Mouse (Mus musculus) midbrain, embryonic 16.5 days (tissue): Measurements from ENCODE around the gene Dnah14. TPM values are rescaled to one million over a fixed set of nuclear protein-coding genes. Genes with fewer than 3 reads are reported as not detected.

Experiments used
- ATAC-seq: fragments of 200-750 bp; cut with Nextera tagmentation; 2 replicates; pipeline ENCODE4 v1.8.0; 2017; ENCODE audit warnings: moderate TSS enrichment
- H3K27ac ChIP-seq: fragments of 300-500 bp; sonication (generic); 2 replicates; pipeline ENCODE4 v1.5.1; 2014; ENCODE audit warnings: mild to moderate bottlenecking, low read length, mixed read lengths
- H3K27me3 ChIP-seq: fragments of 300-500 bp; sonication (generic); 2 replicates; pipeline ENCODE4 v1.6.1; 2014; ENCODE audit warnings: low read depth, low read length, mixed read lengths; ENCODE audit not compliant: control insufficient read depth, insufficient read depth
- H3K36me3 ChIP-seq: fragments of 300-500 bp; sonication (generic); 2 replicates; pipeline ENCODE4 v1.6.1; 2014; ENCODE audit warnings: mild to moderate bottlenecking, low read length, moderate library complexity, mixed read lengths; ENCODE audit not compliant: control insufficient read depth, insufficient read depth
- H3K4me1 ChIP-seq: fragments of 300-500 bp; sonication (generic); 2 replicates; pipeline ENCODE4 v1.6.1; 2014; ENCODE audit warnings: mild to moderate bottlenecking, low read length, mixed read lengths; ENCODE audit not compliant: control insufficient read depth, insufficient read depth
- H3K4me2 ChIP-seq: fragments of 300-500 bp; sonication (generic); 2 replicates; pipeline ENCODE4 v1.6.1; 2014; ENCODE audit warnings: mild to moderate bottlenecking, low read length, mixed read lengths
- H3K4me3 ChIP-seq: fragments of 300-500 bp; sonication (generic); 2 replicates; pipeline ENCODE4 v1.5.1; 2014; ENCODE audit warnings: low read depth, mild to moderate bottlenecking, low read length, moderate library complexity, mixed read lengths
- H3K9ac ChIP-seq: fragments of 300-500 bp; sonication (generic); 2 replicates; pipeline ENCODE4 v1.6.1; 2014; ENCODE audit warnings: low read depth, low read length, mixed read lengths
- H3K9me3 ChIP-seq: fragments of 300-500 bp; sonication (generic); replicated peaks from 2 replicates; pipeline ENCODE4 v1.6.1; 2014; ENCODE audit warnings: mild to moderate bottlenecking, low read length, mixed read lengths; ENCODE audit not compliant: control insufficient read depth, poor library complexity, severe bottlenecking
- WGBS: fragments of 180-500 bp; shearing (Covaris S2); extraction: QIAGEN DNeasy Blood & Tissue Kit; methylation state at CpG from one replicate; pipeline ENCODE4 v1.1.7; 2014; 5-methylcytosine and 5-hydroxymethylcytosine counted together
- polyA plus RNA-seq: library from polyadenylated mRNA; unstranded; fragments of >200 nt; fragmentation: Nextera tagmentation; extraction: Ambion mirVana; gene quantifications from 2 replicates; pipeline ENCODE4 v1.2.1, GENCODE M21; 2015

Gene Dnah14
- polyA plus RNA-seq, 1 experiment from 2014 or later: 0.36 TPM

DNA sequence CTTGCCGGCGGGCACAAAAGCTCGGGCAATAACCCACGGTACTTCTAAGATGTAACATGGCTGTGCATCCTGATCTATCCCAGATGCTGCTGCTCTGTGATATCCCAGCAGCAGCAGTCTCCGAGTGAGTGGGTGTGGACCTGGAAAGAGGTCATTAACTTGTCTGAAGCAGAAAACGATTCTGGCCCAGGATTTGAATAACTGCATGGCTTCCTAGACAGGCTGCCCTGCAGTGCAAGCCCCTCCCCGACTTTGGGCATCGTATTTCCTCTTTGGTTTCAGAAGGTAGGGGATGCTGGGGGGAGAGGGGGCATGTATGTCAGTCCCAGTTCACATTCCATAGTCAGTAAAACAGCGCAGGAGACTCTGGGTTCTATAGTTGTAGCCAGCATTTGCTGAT lies 6.9 kb upstream of the Dnah14 start:
- Histone ChIP-seq H3K4me2 (no peak overlapping the region), H3K27ac (no peak overlapping the region), H3K36me3 (no peaks in the 10 kb centered on the region), H3K9ac (no peak overlapping the region), H3K27me3 (no peaks in the 10 kb centered on the region), H3K4me1 (no peaks in the 10 kb centered on the region), H3K4me3 (no peak overlapping the region), H3K9me3 (no peaks in the 10 kb centered on the region)
- WGBS: 85% methylated on average over 9 of the region's 9 CpGs
- no peak for ATAC-seq

DNA sequence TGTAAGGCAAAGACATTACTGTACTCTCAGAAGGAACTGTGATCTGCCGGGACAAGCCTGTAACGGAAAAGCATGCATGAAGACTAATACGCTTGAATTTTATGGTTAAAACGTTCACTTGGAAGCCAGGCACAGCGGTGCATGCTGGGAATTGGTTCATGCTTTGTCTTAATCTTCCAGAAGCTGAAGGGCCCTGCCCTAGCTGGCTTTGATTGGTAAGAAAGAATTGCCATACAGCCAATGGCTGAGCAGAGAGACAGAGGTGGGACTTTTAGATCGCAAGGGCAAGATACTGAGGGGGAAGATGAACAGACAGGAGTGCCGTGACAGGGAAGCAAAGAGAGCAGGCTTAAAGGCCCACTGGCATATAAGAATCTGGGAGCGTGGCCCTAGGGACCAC lies 6.8 kb downstream of the Dnah14 start:
- no peak overlapping the region for H3K9ac ChIP-seq
- WGBS: 63% methylated on average over 8 of the region's 8 CpGs
- H3K4me2 ChIP-seq: peak overlapping the region; percentile 35
- ATAC-seq: 0 out of 2 replicates have a peak, but pooled peaks have one; percentile 28
- no peaks in the 10 kb centered on the region for H3K36me3 ChIP-seq
- H3K9me3 ChIP-seq: no peaks in the 10 kb centered on the region
- H3K4me1 ChIP-seq: no peaks in the 10 kb centered on the region
- no peak overlapping the region for H3K27ac ChIP-seq
- no peaks in the 10 kb centered on the region for H3K27me3 ChIP-seq
- H3K4me3 ChIP-seq: no peak overlapping the region

DNA sequence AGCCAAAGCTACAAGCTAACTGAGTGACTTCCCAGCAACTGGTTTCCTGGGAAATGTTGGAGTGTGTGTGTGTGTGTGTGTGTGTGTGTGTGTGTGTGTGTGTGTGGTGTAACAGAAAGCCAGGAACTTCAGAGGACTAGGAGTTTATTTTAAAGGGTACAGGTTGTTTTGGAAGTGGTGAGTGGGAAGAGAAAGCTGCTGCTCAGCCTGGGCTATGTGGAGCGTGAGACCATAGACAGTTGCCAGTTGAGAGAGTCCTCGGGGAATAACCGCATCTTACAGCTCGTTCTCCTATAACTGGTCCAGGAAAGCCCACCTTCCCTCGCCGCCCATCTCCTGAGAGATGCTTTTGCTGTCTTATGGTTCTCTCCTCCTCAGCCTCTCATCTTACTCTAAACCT lies 12.8 kb downstream of the Dnah14 start:
- H3K36me3 ChIP-seq: no peaks in the 10 kb centered on the region
- H3K27me3 ChIP-seq: no peaks in the 10 kb centered on the region
- no peaks in the 10 kb centered on the region for H3K4me1 ChIP-seq
- no peak overlapping the region for H3K4me2 ChIP-seq
- H3K9ac ChIP-seq: no peak overlapping the region
- H3K9me3 ChIP-seq: no peaks in the 10 kb centered on the region
- WGBS: 69% methylated on average over 6 of the region's 6 CpGs
- no peak for ATAC-seq
- no peak overlapping the region for H3K4me3 ChIP-seq
- H3K27ac ChIP-seq: no peak overlapping the region

DNA sequence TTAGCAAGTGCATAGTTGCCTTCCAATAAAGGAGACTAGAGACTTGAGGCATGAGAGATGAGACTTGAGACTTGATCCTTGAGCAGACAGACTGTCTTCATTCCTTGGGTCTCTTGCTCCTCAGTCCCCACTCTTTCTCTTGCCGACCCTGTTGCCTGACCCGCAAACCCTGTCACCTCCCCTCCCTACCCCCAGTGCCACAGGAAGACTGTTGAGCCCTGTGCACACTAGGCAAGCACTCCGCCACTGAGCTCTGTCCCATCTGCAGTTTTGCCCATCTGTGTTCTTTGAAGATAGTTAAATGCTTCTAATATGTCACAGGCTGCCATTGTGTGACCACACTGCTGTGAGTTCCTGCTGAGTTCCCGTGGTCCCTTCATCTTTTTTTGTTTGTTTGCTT lies 23.0 kb downstream of the Dnah14 start:
- no peak overlapping the region for H3K27ac ChIP-seq
- H3K9ac ChIP-seq: no peak overlapping the region
- no peaks in the 10 kb centered on the region for H3K9me3 ChIP-seq
- ATAC-seq: no peak
- no peaks in the 10 kb centered on the region for H3K27me3 ChIP-seq
- 41% methylated on average over 4 of the region's 4 CpGs for WGBS
- H3K4me1 ChIP-seq: no peaks in the 10 kb centered on the region
- no peaks in the 10 kb centered on the region for H3K36me3 ChIP-seq
- no peak overlapping the region for H3K4me2 ChIP-seq
- H3K4me3 ChIP-seq: no peak overlapping the region

DNA sequence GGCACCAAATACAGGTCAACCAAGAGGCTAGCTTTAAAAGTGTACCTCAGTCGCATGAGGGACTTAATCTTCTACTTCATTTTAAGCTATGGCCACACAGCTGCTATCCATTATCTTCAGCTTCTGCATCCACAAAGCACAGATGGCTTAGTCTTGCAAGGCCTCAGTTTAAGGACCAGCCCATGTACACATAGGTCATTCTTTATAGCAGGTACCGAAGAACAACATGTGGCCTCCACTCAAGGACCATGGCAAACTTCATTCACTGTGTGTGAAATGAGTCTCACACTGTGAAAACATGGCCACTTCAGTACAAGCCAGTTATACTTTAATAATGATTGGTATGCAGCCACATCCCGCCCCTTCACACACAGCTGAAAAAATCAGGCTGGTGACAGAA lies 34.8 kb downstream of the Dnah14 start:
- ATAC-seq: no peak
- H3K9ac ChIP-seq: no peak overlapping the region
- H3K9me3 ChIP-seq: no peaks in the 10 kb centered on the region
- WGBS: 72% methylated on average over 3 of the region's 3 CpGs
- H3K27ac ChIP-seq: no peak overlapping the region
- H3K4me3 ChIP-seq: no peak overlapping the region
- no peaks in the 10 kb centered on the region for H3K36me3 ChIP-seq
- no peaks in the 10 kb centered on the region for H3K4me1 ChIP-seq
- H3K4me2 ChIP-seq: no peak overlapping the region
- H3K27me3 ChIP-seq: no peaks in the 10 kb centered on the region

DNA sequence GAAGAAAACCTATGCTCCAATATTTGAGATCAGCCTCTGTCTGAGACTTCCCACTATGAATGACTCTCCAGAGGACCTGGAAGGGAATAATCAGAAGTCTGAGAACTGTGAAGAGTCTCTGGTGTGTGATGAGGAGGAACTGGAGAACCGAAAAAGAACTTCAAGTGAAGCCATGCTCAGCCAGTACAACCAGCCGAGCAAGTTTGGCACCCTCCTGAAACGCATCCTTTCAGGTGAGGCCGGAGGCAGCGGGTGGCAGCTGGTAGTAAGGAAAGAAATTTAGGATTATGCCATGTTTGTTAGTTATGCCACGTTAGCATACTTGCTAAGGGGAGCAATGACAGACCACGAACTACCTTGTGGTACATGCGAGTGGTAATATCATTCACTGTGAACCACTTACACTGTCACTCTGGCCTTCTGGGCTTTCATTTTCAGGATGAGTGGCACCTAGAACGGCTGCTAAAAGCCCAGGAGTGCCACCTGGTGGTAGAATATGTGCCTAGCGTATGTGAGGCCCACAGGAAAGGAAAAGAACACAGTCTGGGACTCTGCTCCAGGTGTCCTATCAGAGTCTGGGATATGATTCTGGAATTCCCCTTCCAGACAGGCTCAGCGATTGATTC lies 39.6 kb downstream of the Dnah14 start:
- no peak overlapping the region for H3K27ac ChIP-seq
- no peaks in the 10 kb centered on the region for H3K4me1 ChIP-seq
- H3K9ac ChIP-seq: no peak overlapping the region
- 49% methylated on average over 11 of the region's 11 CpGs for WGBS
- H3K27me3 ChIP-seq: no peaks in the 10 kb centered on the region
- H3K9me3 ChIP-seq: no peaks in the 10 kb centered on the region
- H3K4me2 ChIP-seq: no peak overlapping the region
- no peak overlapping the region for H3K4me3 ChIP-seq
- no peaks in the 10 kb centered on the region for H3K36me3 ChIP-seq
- 0 out of 2 replicates have a peak, but pooled peaks have one; percentile 58 for ATAC-seq

DNA sequence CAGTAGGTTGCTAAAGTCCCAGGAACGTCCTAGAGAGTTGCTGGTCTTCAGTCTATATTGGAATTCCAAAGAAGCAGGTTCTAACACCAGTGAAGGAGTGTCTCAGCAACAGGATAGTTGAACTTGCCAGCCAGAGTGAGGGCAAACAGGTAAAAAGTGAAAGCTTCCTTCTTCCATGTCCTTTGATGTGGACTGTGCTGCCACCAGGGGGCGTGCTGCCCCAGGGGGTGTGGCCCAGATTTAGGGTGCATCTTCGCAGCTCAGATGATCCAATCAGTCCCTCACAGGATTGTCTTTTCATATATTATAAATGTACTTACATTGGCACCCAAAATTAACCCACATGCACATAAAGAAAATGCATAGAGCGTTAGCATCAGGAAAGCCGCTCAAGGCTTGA lies 41.0 kb downstream of the Dnah14 start:
- no peak for ATAC-seq
- no peak overlapping the region for H3K27ac ChIP-seq
- 48% methylated on average over 5 of the region's 5 CpGs for WGBS
- no peaks in the 10 kb centered on the region for H3K9me3 ChIP-seq
- H3K9ac ChIP-seq: no peak overlapping the region
- no peaks in the 10 kb centered on the region for H3K36me3 ChIP-seq
- no peaks in the 10 kb centered on the region for H3K4me1 ChIP-seq
- no peak overlapping the region for H3K4me2 ChIP-seq
- no peak overlapping the region for H3K4me3 ChIP-seq
- no peaks in the 10 kb centered on the region for H3K27me3 ChIP-seq

DNA sequence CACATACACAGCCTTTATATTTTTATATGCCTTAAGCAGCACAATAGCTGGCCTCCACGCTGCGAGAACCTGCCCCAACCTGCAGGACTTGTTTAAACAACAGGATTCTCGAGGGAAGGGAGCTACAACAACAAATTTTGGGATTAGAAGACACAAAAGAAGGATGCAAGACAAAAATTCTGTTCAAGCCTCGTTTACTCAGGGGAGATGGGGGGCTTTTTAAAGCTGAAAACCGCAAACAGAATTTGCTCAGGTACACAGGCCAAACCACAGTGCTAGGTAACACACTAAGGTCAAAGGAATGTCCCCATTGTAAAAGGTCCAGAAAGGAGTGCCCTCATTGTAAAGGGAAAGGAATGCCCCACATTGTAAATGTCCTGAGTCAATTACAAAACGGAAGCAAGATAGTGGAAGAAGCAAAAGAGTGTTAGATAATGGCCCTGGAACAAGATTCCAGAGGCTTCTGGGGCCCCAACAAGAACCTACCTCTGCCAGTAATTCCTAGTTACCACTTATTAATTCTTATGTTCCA lies 46.9 kb downstream of the Dnah14 start:
- Histone ChIP-seq H3K27me3 (no peaks in the 10 kb centered on the region), H3K9me3 (no peaks in the 10 kb centered on the region), H3K27ac (no peak overlapping the region), H3K36me3 (no peaks in the 10 kb centered on the region), H3K9ac (no peak overlapping the region), H3K4me3 (no peak overlapping the region), H3K4me2 (no peak overlapping the region), H3K4me1 (no peaks in the 10 kb centered on the region)
- 63% methylated on average over 6 of the region's 6 CpGs for WGBS
- ATAC-seq: no peak

DNA sequence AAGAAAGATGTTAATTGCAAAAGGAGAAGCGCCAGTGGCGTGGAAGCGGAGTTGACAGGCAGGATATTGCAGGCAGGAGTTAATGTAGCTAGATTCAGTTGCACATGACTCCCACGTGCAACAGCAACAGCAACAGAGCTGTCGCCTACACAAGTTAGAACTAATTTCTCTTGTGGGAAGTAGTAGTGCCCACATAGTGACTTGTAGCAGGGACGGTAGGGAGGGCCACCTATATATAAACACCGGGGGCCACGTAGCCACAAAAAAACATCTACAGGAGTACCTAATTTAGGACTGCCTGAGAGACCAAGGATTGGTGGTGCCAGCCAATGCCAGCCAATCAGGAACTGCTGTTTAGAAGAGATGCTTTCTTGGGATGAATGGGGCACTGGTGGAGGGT lies 48.5 kb downstream of the Dnah14 start:
- Histone ChIP-seq H3K4me2 (no peak overlapping the region), H3K4me1 (0 out of 2 replicates have a peak, but pooled peaks cover 2% of the 10 kb centered on the region), H3K4me3 (no peak overlapping the region), H3K27ac (no peak overlapping the region), H3K36me3 (no peaks in the 10 kb centered on the region), H3K9ac (no peak overlapping the region), H3K9me3 (no peaks in the 10 kb centered on the region), H3K27me3 (no peaks in the 10 kb centered on the region)
- 92% methylated on average over 8 of the region's 8 CpGs for WGBS
- ATAC-seq: no peak
